Mouse (Mus musculus) brown adipose tissue, adult 24 weeks (tissue): ENCODE measurements around the gene Klhl7. TPM values are rescaled to one million over a fixed set of nuclear protein-coding genes. Genes with fewer than 3 reads are reported as not detected.
"Not testable (repeated sequence)": the region's sequence is repeated elsewhere in the genome, so short reads cannot be mapped to it uniquely, and the experiment has no call there.

ENCODE experiments used
- H3K27ac ChIP-seq: fragments of 200-500 bp; replicated peaks from 2 replicates; pipeline ENCODE4 v1.5.1; 2012; ENCODE audit warnings: low read depth, mild to moderate bottlenecking, low read length
- H3K4me1 ChIP-seq: fragments of 200-500 bp; 2 replicates; pipeline ENCODE4 v1.6.1; 2012; ENCODE audit warnings: low read length, mixed read lengths; ENCODE audit not compliant: control insufficient read depth, insufficient read depth, insufficient read length
- H3K4me3 ChIP-seq: fragments of 200-500 bp; 2 replicates; pipeline ENCODE4 v1.5.1; 2012; ENCODE audit warnings: low read depth, mild to moderate bottlenecking, low read length, moderate library complexity; ENCODE audit not compliant: insufficient read depth
- polyA plus RNA-seq: library from polyadenylated mRNA; stranded (reverse); fragments of >200 nt; gene quantifications from 2 replicates; pipeline ENCODE4 v1.2.4, GENCODE M21; 2012; ENCODE audit not compliant: missing spikeins, insufficient read depth, insufficient read length

The Klhl7 gene
- polyA plus RNA-seq, 1 experiment, result 15.2 TPM

- no peak overlapping the region for H3K27ac ChIP-seq
- H3K4me1 ChIP-seq, result peaks cover 5% of the 10 kb centered on the region; the same call in 1 of the 2 replicates
- H3K4me3 ChIP-seq, result no peak overlapping the region
These were observed 21.8 kb upstream of the Klhl7 start for GRCm38 (mm10) chr5:24078420-24079179.

GRCm38 (mm10) chr5:24080826-24081225 lies 19.6 kb upstream of the Klhl7 start:
- H3K4me3 ChIP-seq, result no peak overlapping the region
- H3K4me1 ChIP-seq, result peaks cover 5% of the 10 kb centered on the region; the same call in 1 of the 2 replicates
- no peak overlapping the region for H3K27ac ChIP-seq

- Histone ChIP-seq H3K4me3 (no peak overlapping the region), H3K27ac (no peak overlapping the region), H3K4me1 (no peaks in the 10 kb centered on the region)
These were observed 15.6 kb upstream of the Klhl7 start for GRCm38 (mm10) chr5:24084835-24085234.

- no peak overlapping the region for H3K27ac ChIP-seq
- no peaks in the 10 kb centered on the region for H3K4me1 ChIP-seq
- H3K4me3 ChIP-seq, result no peak overlapping the region
These were observed 14.2 kb upstream of the Klhl7 start for GRCm38 (mm10) chr5:24086241-24086640.

- Histone ChIP-seq H3K4me3 (no peak overlapping the region), H3K4me1 (no peaks in the 10 kb centered on the region), H3K27ac (no peak overlapping the region)
These were observed 13.5 kb upstream of the Klhl7 start for GRCm38 (mm10) chr5:24086865-24087264.

GRCm38 (mm10) chr5:24088451-24088850 lies 12.0 kb upstream of the Klhl7 start:
- Histone ChIP-seq H3K4me3 (no peak overlapping the region), H3K27ac (no peak overlapping the region), H3K4me1 (no peaks in the 10 kb centered on the region)

GRCm38 (mm10) chr5:24092496-24092895 lies 7.9 kb upstream of the Klhl7 start:
- no peaks in the 10 kb centered on the region for H3K4me1 ChIP-seq
- no peak overlapping the region for H3K27ac ChIP-seq
- no peak overlapping the region for H3K4me3 ChIP-seq

- no peak overlapping the region for H3K4me3 ChIP-seq
- H3K4me1 ChIP-seq, result no peaks in the 10 kb centered on the region
- no peak overlapping the region for H3K27ac ChIP-seq
These were observed 5.0 kb upstream of the Klhl7 start for GRCm38 (mm10) chr5:24095393-24095792.

- no peak overlapping the region for H3K27ac ChIP-seq
- H3K4me1 ChIP-seq, result no peaks in the 10 kb centered on the region
- no peak overlapping the region for H3K4me3 ChIP-seq
These were observed 4.5 kb upstream of the Klhl7 start for GRCm38 (mm10) chr5:24095881-24096280.

- H3K4me3 ChIP-seq, result peak overlapping the region; percentile 71
- peak overlapping the region; percentile 65 for H3K27ac ChIP-seq
- peaks cover 2% of the 10 kb centered on the region; the same call in 1 of the 2 replicates for H3K4me1 ChIP-seq
These were observed 456 bp downstream of the Klhl7 start for GRCm38 (mm10) chr5:24100810-24101311.

GRCm38 (mm10) chr5:24101446-24102140 lies 1.2 kb downstream of the Klhl7 start:
- peaks cover 2% of the 10 kb centered on the region; the same call in 1 of the 2 replicates for H3K4me1 ChIP-seq
- no peak overlapping the region for H3K27ac ChIP-seq
- H3K4me3 ChIP-seq, result peak overlapping the region; percentile 66

- not testable (repeated sequence) for H3K27ac ChIP-seq, H3K4me1 ChIP-seq, H3K4me3 ChIP-seq
These were observed 2.8 kb downstream of the Klhl7 start for GRCm38 (mm10) chr5:24103235-24103634.

GRCm38 (mm10) chr5:24103841-24104240 lies 3.4 kb downstream of the Klhl7 start:
- Histone ChIP-seq H3K4me3 (no peak overlapping the region), H3K27ac (no peak overlapping the region), H3K4me1 (peaks cover 2% of the 10 kb centered on the region)

GRCm38 (mm10) chr5:24107071-24107739 lies 6.8 kb downstream of the Klhl7 start:
- no peak overlapping the region for H3K27ac ChIP-seq
- H3K4me3 ChIP-seq, result no peak overlapping the region
- no peaks in the 10 kb centered on the region; the same call in 1 of the 2 replicates for H3K4me1 ChIP-seq

- Histone ChIP-seq H3K4me1 (no peaks in the 10 kb centered on the region; the same call in 1 of the 2 replicates), H3K4me3 (no peak overlapping the region), H3K27ac (no peak overlapping the region)
These were observed 7.3 kb downstream of the Klhl7 start for GRCm38 (mm10) chr5:24107740-24108098.
